In the genomic region with DNA sequence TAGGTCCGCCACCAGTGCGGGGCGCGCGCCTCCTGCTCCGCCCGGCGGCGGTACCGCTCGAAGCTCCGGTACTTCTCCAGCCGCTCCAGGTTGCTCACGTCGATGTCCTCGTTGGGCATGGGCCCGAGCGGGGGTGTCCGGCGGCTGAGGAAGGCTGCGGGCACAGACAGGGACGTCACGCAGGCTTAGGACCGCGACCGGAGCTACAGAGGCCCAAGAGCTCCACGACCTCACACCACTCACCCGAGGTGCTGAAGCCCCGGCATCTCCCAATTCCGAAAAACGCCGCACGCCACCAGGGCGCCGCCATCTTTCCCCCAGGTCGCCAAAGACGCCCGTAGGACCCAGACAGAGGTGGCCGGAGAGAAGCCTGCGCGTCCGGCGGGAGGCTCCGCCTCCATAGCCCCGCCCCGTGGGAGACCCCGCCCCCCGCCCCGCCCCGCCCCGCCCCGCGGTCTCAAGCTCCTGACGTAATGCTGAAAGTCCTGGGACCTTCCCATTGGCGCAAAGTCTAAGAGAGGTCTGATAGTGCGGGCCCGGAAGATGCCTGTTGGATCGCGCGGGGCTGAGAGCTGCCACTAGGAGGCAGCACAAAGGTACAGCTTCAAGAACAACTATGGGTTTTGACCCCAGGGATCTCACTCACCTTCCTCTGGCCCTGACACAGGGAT, we compare ENCODE assay signal across 7 mouse cellular contexts. TPM values are rescaled to one million over a fixed set of nuclear protein-coding genes. Genes with fewer than 3 reads are reported as not detected.
DNase-seq lines count a peak whose midpoint lies in the region; ATAC-seq lines count a peak whose summit lies in the region.

A gene (minus strand): TSS at position 401 of the 671 bp plus-strand sequence.

- H3K27ac ChIP-seq in embryonic facial prominence, embryonic 11.5 days (replicated peaks; ENCODE audit: low read depth, low read length): 0 out of 2 replicates have a peak within 1 kb of the TSS, but pooled peaks have one; percentile 7
- H3K27ac ChIP-seq in limb, embryonic 11.5 days (replicated peaks; ENCODE audit: low read depth, low read length): no peak within 1 kb of the TSS; the same call in 1 of the 2 replicates
- H3K27ac ChIP-seq in midbrain, embryonic 14.5 days (replicated peaks; ENCODE audit: low read depth, low read length): peak within 1 kb of the TSS; percentile 74

- no peaks in the 10 kb centered on the region for H3K9me3 ChIP-seq in embryonic facial prominence, embryonic 11.5 days (replicated peaks; ENCODE audit: control insufficient read depth, low read length)
- H3K9me3 ChIP-seq in limb, embryonic 11.5 days (ENCODE audit: control insufficient read depth, low read length): no peaks in the 10 kb centered on the region
- H3K9me3 ChIP-seq in midbrain, embryonic 14.5 days (ENCODE audit: control insufficient read depth, low read length): no peaks in the 10 kb centered on the region

- H3K9ac ChIP-seq in embryonic facial prominence, embryonic 11.5 days (replicated peaks; ENCODE audit: low read length): peak within 1 kb of the TSS; percentile 67
- H3K9ac ChIP-seq in limb, embryonic 11.5 days (ENCODE audit: low read length): peak within 1 kb of the TSS; percentile 72
- peak within 1 kb of the TSS; percentile 81 for H3K9ac ChIP-seq in midbrain, embryonic 14.5 days (replicated peaks; ENCODE audit: low read length)

- peak within 1 kb of the TSS; percentile 61 for H3K4me2 ChIP-seq in embryonic facial prominence, embryonic 11.5 days (ENCODE audit: low read depth, low read length)
- H3K4me2 ChIP-seq in limb, embryonic 11.5 days (ENCODE audit: low read depth, severe bottlenecking): peak within 1 kb of the TSS; percentile 43
- H3K4me2 ChIP-seq in midbrain, embryonic 14.5 days (ENCODE audit: low read length): peak within 1 kb of the TSS; percentile 63

- DNase-seq in adrenal gland, postnatal 14 days: peak; percentile 92
- peak; percentile 96 for DNase-seq in embryonic facial prominence, embryonic 11.5 days (ENCODE audit: low spot score)
- peak; percentile 99 for DNase-seq in heart, adult 11 months
- peak; percentile 90 for DNase-seq in kidney, adult 18-20 months
- peak; percentile 96 for DNase-seq in limb, embryonic 11.5 days (ENCODE audit: low spot score)
- peak; percentile 94 for DNase-seq in midbrain, embryonic 14.5 days
- DNase-seq in spleen, adult 18-20 months: peak; percentile 76 to 79

- no peaks in the 10 kb centered on the region for H3K4me1 ChIP-seq in embryonic facial prominence, embryonic 11.5 days (ENCODE audit: control insufficient read depth, insufficient read depth, low read length)
- peaks cover 3% of the 10 kb centered on the region; the same call in 1 of the 2 replicates for H3K4me1 ChIP-seq in limb, embryonic 11.5 days (ENCODE audit: control insufficient read depth, insufficient read depth, low read length)
- peaks cover 4% of the 10 kb centered on the region; the same call in 1 of the 2 replicates for H3K4me1 ChIP-seq in midbrain, embryonic 14.5 days (ENCODE audit: control insufficient read depth, insufficient read depth, low read length)

- H3K36me3 ChIP-seq in embryonic facial prominence, embryonic 11.5 days (replicated peaks; ENCODE audit: control insufficient read depth, insufficient read depth, low read depth, low read length): peaks cover 5% of the 10 kb centered on the region
- H3K36me3 ChIP-seq in limb, embryonic 11.5 days (ENCODE audit: control insufficient read depth, insufficient read depth, low read length): peaks cover 14% of the 10 kb centered on the region; the same call in 1 of the 2 replicates
- H3K36me3 ChIP-seq in midbrain, embryonic 14.5 days (ENCODE audit: control insufficient read depth, insufficient read depth, low read length): peaks cover 39% of the 10 kb centered on the region

- WGBS in embryonic facial prominence, embryonic 11.5 days: under 1% methylated on average over 60 of the region's 60 CpGs
- WGBS in limb, embryonic 11.5 days: under 1% methylated on average over 60 of the region's 60 CpGs
- under 1% methylated on average over 60 of the region's 60 CpGs for WGBS in midbrain, embryonic 14.5 days

- peak within 1 kb of the TSS; percentile 70 for H3K4me3 ChIP-seq in embryonic facial prominence, embryonic 11.5 days (ENCODE audit: low read depth, low read length)
- peak within 1 kb of the TSS; percentile 92 for H3K4me3 ChIP-seq in limb, embryonic 11.5 days (ENCODE audit: low read depth, low read length)
- H3K4me3 ChIP-seq in midbrain, embryonic 14.5 days (replicated peaks; ENCODE audit: low read depth, low read length): peak within 1 kb of the TSS; percentile 87

- peak; percentile 93 for ATAC-seq in embryonic facial prominence, embryonic 11.5 days (replicated peaks; ENCODE audit: insufficient number of reproducible peaks, low FRiP score, low TSS enrichment, low read depth)
- peak; percentile 94 for ATAC-seq in limb, embryonic 11.5 days (ENCODE audit: insufficient number of reproducible peaks, low FRiP score, low TSS enrichment, low read depth)
- peak; percentile 94 for ATAC-seq in midbrain, embryonic 14.5 days (ENCODE audit: low FRiP score, low TSS enrichment)

- no peaks in the 10 kb centered on the region for H3K27me3 ChIP-seq in embryonic facial prominence, embryonic 11.5 days (ENCODE audit: control insufficient read depth, insufficient read depth, low read length)
- H3K27me3 ChIP-seq in limb, embryonic 11.5 days (ENCODE audit: control insufficient read depth, insufficient read depth, low read length): no peaks in the 10 kb centered on the region
- no peaks in the 10 kb centered on the region for H3K27me3 ChIP-seq in midbrain, embryonic 14.5 days (ENCODE audit: control insufficient read depth, insufficient read depth, low read length)

RNA-seq across cellular contexts. Expression of the gene that starts here (rescaled TPM):
- total RNA-seq in adrenal gland, postnatal 14 days (2021): 90.7 and 95.0 TPM in 2 replicates
- 101 and 102 TPM in 2 replicates for polyA plus RNA-seq in embryonic facial prominence, embryonic 11.5 days (2014; fragmentation: Nextera tagmentation; extraction: Ambion mirVana)
- polyA plus RNA-seq in limb, embryonic 11.5 days (2014; fragmentation: Nextera tagmentation; extraction: Ambion mirVana): 110 and 111 TPM in 2 replicates
- polyA plus RNA-seq in midbrain, embryonic 14.5 days (2014; fragmentation: Nextera tagmentation; extraction: Ambion mirVana): 72.5 and 81.4 TPM in 2 replicates
